Mouse (Mus musculus) C2C12 (cell line): ENCODE data around the gene Ubr1.
A peak's percentile ranks its signal among the peaks of the same experiment; 100 is the strongest.

Experiments
- CTCF ChIP-seq: IDR thresholded peaks from one replicate; pipeline ENCODE4 v1.5.1; 2011; ENCODE audit not compliant: control insufficient read depth, insufficient read depth, insufficient read length
- MYOD1 ChIP-seq: IDR thresholded peaks from one replicate; pipeline ENCODE4 v1.6.1; 2011; ENCODE audit warnings: low read depth; ENCODE audit not compliant: control insufficient read depth, insufficient read length

DNA sequence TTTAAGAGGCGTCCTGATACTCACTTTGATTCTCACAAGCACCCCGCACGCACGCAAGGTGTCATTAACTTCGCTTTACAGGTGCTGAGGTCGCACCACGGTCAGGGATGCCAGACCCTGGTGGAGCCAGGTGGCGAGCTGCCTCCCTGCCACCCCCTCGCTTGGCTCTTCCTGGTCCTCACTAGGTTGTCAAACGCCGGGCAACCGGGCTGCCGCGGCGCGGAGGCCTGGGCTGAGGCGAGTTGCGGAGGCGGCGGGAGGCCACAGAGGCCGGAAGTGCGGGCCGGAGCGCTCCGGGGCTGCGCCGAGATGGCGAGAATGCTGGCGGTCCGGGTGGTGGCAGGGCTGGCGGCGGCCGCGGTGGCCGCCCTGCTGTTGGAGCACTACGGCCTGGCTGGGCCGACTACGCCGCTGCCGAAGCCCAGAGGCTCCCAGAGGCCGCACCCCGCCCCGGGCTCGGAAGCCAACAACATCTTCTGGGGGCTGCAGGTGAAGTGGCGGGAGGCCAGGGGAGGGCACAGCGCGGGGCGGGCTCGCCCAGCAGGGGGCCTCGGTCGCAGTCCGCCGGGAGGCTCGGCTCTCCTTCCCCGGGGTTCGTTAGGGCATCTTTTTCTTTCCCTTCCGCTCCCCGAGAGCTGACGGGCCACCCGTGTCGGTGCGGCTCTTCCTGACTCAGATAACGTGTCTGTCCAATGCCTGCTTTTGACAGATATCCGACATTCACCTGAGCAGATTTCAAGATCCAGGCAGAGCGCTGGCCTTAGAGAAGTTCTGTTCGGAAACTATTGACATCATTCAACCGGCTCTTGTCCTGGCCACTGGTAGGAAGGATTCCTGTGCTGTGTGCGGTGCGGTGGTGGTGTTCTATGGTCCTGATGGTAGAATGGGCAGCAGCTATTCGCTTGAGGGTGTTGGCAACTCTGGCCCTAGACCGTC is 6.7 kb upstream of the Ubr1 start, which contains the start of gene Tmem62:
- TF ChIP-seq CTCF = peak; percentile 52
- TF ChIP-seq MYOD1 = no peak
